Mouse (Mus musculus) MEL (cell line): ENCODE results near the gene Fam107b. TPM values are rescaled to one million over a fixed set of nuclear protein-coding genes. Genes with fewer than 3 reads are reported as not detected.

ENCODE experiments used
- DNase-seq: peaks from one replicate; pipeline ENCODE4 v3.0.0; 2011; ENCODE audit warnings: low read depth, low spot score
- H3K27ac ChIP-seq: 2 replicates; pipeline ENCODE4 v1.5.1; 2012; ENCODE audit warnings: low read depth, mild to moderate bottlenecking, control low read depth, low read length, moderate library complexity; ENCODE audit not compliant: control insufficient read depth
- H3K27me3 ChIP-seq, 2 experiments: fragments of 150-350 bp in 1 of 2; sonication (generic) in 1 of 2; 2 replicates each; pipeline ENCODE4 v1.6.1; 2012; ENCODE audit warnings: low read length in 2 of 2, mild to moderate bottlenecking in 2 of 2, improper control_type of control experiment in 1 of 2, moderate library complexity in 1 of 2; ENCODE audit not compliant: insufficient read depth in 2 of 2, control insufficient read depth in 1 of 2
- H3K36me3 ChIP-seq, 2 experiments: 2 replicates each; pipeline ENCODE4 v1.6.1; 2012 to 2014; ENCODE audit warnings: low read length in 2 of 2, improper control_type of control experiment in 1 of 2, inconsistent platforms in 1 of 2, mild to moderate bottlenecking in 1 of 2; ENCODE audit not compliant: insufficient read depth in 2 of 2, control insufficient read depth in 1 of 2
- H3K4me1 ChIP-seq, 2 experiments: fragments of 150-350 bp in 1 of 2; sonication (generic) in 1 of 2; 2 replicates each; pipeline ENCODE4 v1.6.1; 2012; ENCODE audit warnings: low read length in 2 of 2, improper control_type of control experiment in 1 of 2, mild to moderate bottlenecking in 1 of 2; ENCODE audit not compliant: insufficient read depth in 2 of 2, control insufficient read depth in 1 of 2
- H3K4me3 ChIP-seq, 2 experiments: fragments of 150-350 bp in 1 of 2; sonication (generic) in 1 of 2; 2 replicates each; pipeline ENCODE4 v1.5.1; 2012; ENCODE audit warnings: low read depth in 2 of 2, low read length in 2 of 2, mild to moderate bottlenecking in 2 of 2, moderate library complexity in 2 of 2, control low read depth in 1 of 2, improper control_type of control experiment in 1 of 2; ENCODE audit not compliant: control insufficient read depth in 1 of 2, insufficient read depth in 1 of 2
- H3K79me2 ChIP-seq: 2 replicates; pipeline ENCODE4 v1.6.1; 2012; ENCODE audit warnings: mild to moderate bottlenecking, low read length, moderate library complexity; ENCODE audit not compliant: control insufficient read depth, poor library complexity, insufficient read depth
- H3K9ac ChIP-seq: 2 replicates; pipeline ENCODE4 v1.6.1; 2012; ENCODE audit warnings: low read depth, mild to moderate bottlenecking, control low read depth, low read length, moderate library complexity; ENCODE audit not compliant: control insufficient read depth, poor library complexity, severe bottlenecking
- H3K9me3 ChIP-seq: fragments of 150-350 bp; sonication (generic); replicated peaks from 2 replicates; pipeline ENCODE4 v1.6.1; 2012; ENCODE audit warnings: mild to moderate bottlenecking, low read length, improper control_type of control experiment, moderate library complexity; ENCODE audit not compliant: insufficient read depth
- CHD1 ChIP-seq: IDR thresholded peaks from 2 replicates; pipeline ENCODE4 v1.6.1; 2012; ENCODE audit warnings: low read depth, mild to moderate bottlenecking, inconsistent platforms, low read length, improper control_type of control experiment
- CTCF ChIP-seq, 3 experiments: IDR thresholded peaks in 2 of 3; conservative IDR thresholded peaks in 1 of 3; 2 replicates each; pipeline ENCODE4 v1.5.1; 2011 to 2012; ENCODE audit warnings: low read length in 3 of 3, low read depth in 2 of 3, mild to moderate bottlenecking in 2 of 3, improper control_type of control experiment in 1 of 3, inconsistent platforms in 1 of 3, mixed read lengths in 1 of 3, moderate library complexity in 1 of 3; ENCODE audit not compliant: control insufficient read depth in 1 of 3, insufficient read depth in 1 of 3, poor library complexity in 1 of 3, severe bottlenecking in 1 of 3
- ELF1 ChIP-seq: IDR thresholded peaks from 2 replicates; pipeline ENCODE4 v1.6.1; 2014; ENCODE audit warnings: low read depth, mild to moderate bottlenecking, inconsistent platforms, low read length, improper control_type of control experiment, moderate library complexity
- EP300 ChIP-seq, 2 experiments: IDR thresholded peaks; 2 replicates each; pipeline ENCODE4 v1.6.1; 2011; ENCODE audit warnings: improper control_type of control experiment in 2 of 2, low read length in 2 of 2, low read depth in 1 of 2, mild to moderate bottlenecking in 1 of 2
- ETS1 ChIP-seq: IDR thresholded peaks from 2 replicates; pipeline ENCODE4 v1.6.1; 2012; ENCODE audit warnings: low read depth, mild to moderate bottlenecking, inconsistent platforms, low read length, improper control_type of control experiment, moderate library complexity
- JUND ChIP-seq: IDR thresholded peaks from 2 replicates; pipeline ENCODE4 v1.6.1; 2011; ENCODE audit warnings: low read depth, mild to moderate bottlenecking, improper control_type of control experiment, low read length
- MAZ ChIP-seq: IDR thresholded peaks from 2 replicates; pipeline ENCODE4 v1.6.1; 2012; ENCODE audit warnings: low read depth, mild to moderate bottlenecking, inconsistent platforms, low read length, improper control_type of control experiment
- MXI1 ChIP-seq: IDR thresholded peaks from 2 replicates; pipeline ENCODE4 v1.6.1; 2011; ENCODE audit warnings: mild to moderate bottlenecking, low read depth, low read length, improper control_type of control experiment
- MYC ChIP-seq: IDR thresholded peaks from 2 replicates; pipeline ENCODE4 v1.6.1; 2011; ENCODE audit warnings: low read depth, mild to moderate bottlenecking, low read length, improper control_type of control experiment, moderate library complexity
- NRF1 ChIP-seq: IDR thresholded peaks from 2 replicates; pipeline ENCODE4 v1.6.1; 2014; ENCODE audit warnings: low read depth, mild to moderate bottlenecking, inconsistent platforms, low read length, improper control_type of control experiment, moderate library complexity; ENCODE audit not compliant: poor library complexity, insufficient read depth, severe bottlenecking
- RAD21 ChIP-seq: IDR thresholded peaks from 2 replicates; pipeline ENCODE4 v1.6.1; 2011; ENCODE audit warnings: mild to moderate bottlenecking, low read depth, low read length, improper control_type of control experiment
- RCOR1 ChIP-seq: IDR thresholded peaks from 2 replicates; pipeline ENCODE4 v1.6.1; 2012; ENCODE audit warnings: low read depth, mild to moderate bottlenecking, inconsistent platforms, low read length, improper control_type of control experiment
- SMC3 ChIP-seq: IDR thresholded peaks from 2 replicates; pipeline ENCODE4 v1.6.1; 2011; ENCODE audit warnings: low read depth, low read length, improper control_type of control experiment
- USF1 ChIP-seq: IDR thresholded peaks from 2 replicates; pipeline ENCODE4 v1.6.1; 2014; ENCODE audit warnings: low read depth, mild to moderate bottlenecking, inconsistent platforms, low read length, improper control_type of control experiment, moderate library complexity
- USF2 ChIP-seq, 2 experiments: IDR thresholded peaks; 2 replicates each; pipeline ENCODE4 v1.6.1; 2011 to 2012; ENCODE audit warnings: improper control_type of control experiment in 2 of 2, low read length in 2 of 2, borderline replicate concordance in 1 of 2, inconsistent platforms in 1 of 2, low read depth in 1 of 2, mild to moderate bottlenecking in 1 of 2; ENCODE audit not compliant: insufficient read depth in 1 of 2
- ZC3H11A ChIP-seq: IDR thresholded peaks from 2 replicates; pipeline ENCODE4 v1.6.1; 2012; ENCODE audit warnings: low read depth, mild to moderate bottlenecking, inconsistent platforms, low read length, improper control_type of control experiment
- ZKSCAN1 ChIP-seq: IDR thresholded peaks from 2 replicates; pipeline ENCODE4 v1.6.1; 2012; ENCODE audit warnings: low read depth, mild to moderate bottlenecking, inconsistent platforms, low read length, improper control_type of control experiment, moderate library complexity
- polyA plus RNA-seq, 2 experiments: library from polyadenylated mRNA; stranded (reverse) in 1 of 2; unstranded in 1 of 2; fragments of >175 nt in 1 of 2; fragments of >200 nt in 1 of 2; gene quantifications; 2 replicates each; pipeline versions ENCODE4 v1.2.1 to v1.2.4; 2012; ENCODE audit warnings: low replicate concordance in 2 of 2, low read depth in 1 of 2; ENCODE audit not compliant: insufficient read length in 2 of 2, insufficient read depth in 1 of 2, missing spikeins in 1 of 2
- total RNA-seq: library from RNA; depleted of rRNA; stranded (reverse); fragments of 300-350 nt; gene quantifications from 2 replicates; pipeline ENCODE4 v1.2.3, GENCODE M21; 2012

Fam107b gene
- total and polyA plus RNA-seq, 3 experiments, result 10.0 to 15.5 TPM; not detected in 1

DNA sequence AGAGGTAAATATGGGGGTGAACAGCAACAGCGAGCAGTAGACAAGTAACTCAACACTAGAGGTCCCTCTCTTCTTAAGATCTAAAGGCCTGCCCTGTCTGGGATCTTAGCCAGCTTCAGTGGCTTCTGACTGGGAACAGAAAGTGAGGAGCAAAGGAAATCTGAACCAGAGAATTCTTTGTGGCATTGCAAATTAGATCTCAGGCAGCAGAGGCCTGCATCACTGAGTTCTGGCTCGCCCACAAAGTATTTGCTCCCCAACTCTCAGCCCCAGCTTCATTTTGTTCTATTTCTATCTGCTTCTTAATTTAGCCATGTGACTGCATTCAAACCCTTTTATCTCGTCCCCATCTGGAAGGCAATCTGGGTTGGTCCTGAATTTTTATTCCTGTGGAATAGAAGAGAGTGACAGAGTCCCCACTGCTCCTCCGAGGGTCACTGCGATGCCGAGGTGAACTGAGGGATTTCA lies 245.9 kb downstream of the Fam107b start:
- H3K27me3 ChIP-seq, result no peaks in the 10 kb centered on the region; a peak in 1 of 4 replicates

DNA sequence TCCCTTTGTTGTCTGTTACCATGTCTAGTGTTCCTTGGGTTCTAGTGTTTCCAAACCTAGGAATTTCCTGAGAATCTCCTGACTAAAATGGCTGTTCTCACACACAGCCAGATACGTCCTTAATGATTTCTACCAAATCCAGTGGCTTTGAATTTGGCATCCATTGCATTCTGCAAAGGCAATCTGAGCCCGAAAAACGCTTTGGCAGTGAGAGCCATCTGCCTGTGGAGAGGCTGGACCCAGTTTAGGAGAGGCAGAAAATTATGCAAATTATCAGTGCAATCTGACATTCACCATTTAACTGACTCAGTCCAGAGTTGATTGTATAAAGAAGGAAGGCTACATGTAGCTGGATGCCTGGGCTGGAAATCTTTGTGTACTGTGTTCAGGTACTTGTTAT lies 247.3 kb downstream of the Fam107b start:
- Histone ChIP-seq H3K27me3 (no peaks in the 10 kb centered on the region; a peak in 1 of 4 replicates), H3K4me3 (no peak overlapping the region), H3K4me1 (no peaks in the 10 kb centered on the region), H3K36me3 (no peaks in the 10 kb centered on the region), H3K27ac (no peak overlapping the region), H3K79me2 (no peaks in the 10 kb centered on the region), H3K9ac (no peak overlapping the region)
- TF ChIP-seq MAZ (no peak), EP300 (IDR thresholded peaks at IDR 0.05; ENCODE audit: low read depth in 1 of 2, low read length in 2 of 2) (no peak), MXI1 (no peak), ZKSCAN1 (no peak), RAD21 (no peak), ZC3H11A (no peak), CTCF (IDR thresholded peaks at IDR 0.05 in 2 of 3, conservative IDR thresholded peaks at IDR 0.05 in 1 of 3; ENCODE audit: control insufficient read depth in 1 of 3, insufficient read depth in 1 of 3, low read depth in 2 of 3, low read length in 3 of 3, poor library complexity in 1 of 3, severe bottlenecking in 1 of 3) (no peak), JUND (no peak), USF2 (IDR thresholded peaks at IDR 0.05; ENCODE audit: borderline replicate concordance in 1 of 2, insufficient read depth in 1 of 2, low read depth in 1 of 2, low read length in 2 of 2) (no peak), MYC (no peak), ETS1 (no peak), ELF1 (no peak), SMC3 (no peak), RCOR1 (no peak), CHD1 (no peak)
- TF ChIP-seq, all 39 proteins: peak for 0
- DNase-seq, result no peak
- no peaks in the 10 kb centered on the region for H3K9me3 ChIP-seq

More for the DNA sequence above, 245.9 kb downstream of the Fam107b start:
- DNase-seq, result peak; percentile 20
- Histone ChIP-seq H3K79me2 (no peaks in the 10 kb centered on the region), H3K36me3 (no peaks in the 10 kb centered on the region)
- TF ChIP-seq RAD21, result peak; percentile 54
- no peak for TF ChIP-seq NRF1
- TF ChIP-seq SMC3, result peak; percentile 40
- TF ChIP-seq ZKSCAN1, result no peak
- peak in 2 of 3 experiments; percentile 4 to 41; a peak in 2 of 6 replicates for TF ChIP-seq CTCF (IDR thresholded peaks at IDR 0.05 in 2 of 3, conservative IDR thresholded peaks at IDR 0.05 in 1 of 3; ENCODE audit: control insufficient read depth in 1 of 3, insufficient read depth in 1 of 3, low read depth in 2 of 3, low read length in 3 of 3, poor library complexity in 1 of 3, severe bottlenecking in 1 of 3)
- no peak for TF ChIP-seq USF1
- TF ChIP-seq, all 39 proteins: peak for 3
- Histone ChIP-seq H3K27ac (no peak overlapping the region), H3K9ac (no peak overlapping the region), H3K4me1 (no peaks in the 10 kb centered on the region), H3K9me3 (no peaks in the 10 kb centered on the region), H3K4me3 (no peak overlapping the region)
